Mouse (Mus musculus) heart, adult 2 months (tissue): ENCODE data around the gene Relt.

ENCODE experiments used
- CTCF ChIP-seq: fragments of 200-600 bp; IDR thresholded peaks from 2 replicates; pipeline ENCODE4 v1.8.1; 2022; ENCODE audit warnings: antibody characterized with exemption, mild to moderate bottlenecking, moderate library complexity
- EP300 ChIP-seq: fragments of 200-500 bp; IDR thresholded peaks from 2 replicates; pipeline ENCODE4 v1.6.1; 2011; ENCODE audit warnings: low read depth, low read length, control low read depth; ENCODE audit not compliant: insufficient read depth
- POLR2A ChIP-seq: fragments of 200-500 bp; IDR thresholded peaks from 2 replicates; pipeline ENCODE4 v1.6.1; 2011; ENCODE audit warnings: mild to moderate bottlenecking, low read depth, low read length, control low read depth; ENCODE audit not compliant: insufficient read depth

- no peak for TF ChIP-seq CTCF
- TF ChIP-seq POLR2A: no peak
- no peak for TF ChIP-seq EP300
Observed at GRCm38 (mm10) chr7:100881531-100881930, 18.3 kb upstream of the Relt start.
